Comparison of ENCODE assay signal across 11 mouse cellular contexts in genomic region chr10:52423097-52423496, GRCm38 (mm10). TPM values are rescaled to one million over a fixed set of nuclear protein-coding genes. Genes with fewer than 3 reads are reported as not detected.
DNase-seq lines count a peak whose midpoint lies in the region; ATAC-seq lines count a peak whose summit lies in the region.
"Had no signal": no experiment of that assay in that cellular context is flagged by ENCODE, and none has a peak within 500 bp of the region (broad histone marks: within the 10 kb centered on the region; RNA-seq: fewer than 3 reads in every experiment).

No protein-coding gene starts in this region.

- H3K27me3 ChIP-seq in kidney, embryonic 14.5 days (ENCODE audit: control insufficient read depth, insufficient read depth, low read length): no peaks in the 10 kb centered on the region
- no peaks in the 10 kb centered on the region for H3K27me3 ChIP-seq in hindbrain, embryonic 10.5 days (ENCODE audit: insufficient read depth, poor library complexity, severe bottlenecking)

- WGBS in kidney, embryonic 14.5 days: 91% methylated on average over 2 of the region's 2 CpGs
- WGBS in hindbrain, embryonic 10.5 days: 86% methylated on average over 2 of the region's 2 CpGs

- H3K36me3 ChIP-seq in kidney, embryonic 14.5 days (ENCODE audit: control insufficient read depth, insufficient read depth, low read length): no peaks in the 10 kb centered on the region
- H3K36me3 ChIP-seq in hindbrain, embryonic 10.5 days: peaks cover 7% of the 10 kb centered on the region; the same call in 1 of the 2 replicates

- H3K9ac ChIP-seq in kidney, embryonic 14.5 days (ENCODE audit: low read depth, low read length): no peak overlapping the region

- H3K4me1 ChIP-seq in kidney, embryonic 14.5 days (ENCODE audit: control insufficient read depth, insufficient read depth, low read length): peaks cover 9% of the 10 kb centered on the region
- H3K4me1 ChIP-seq in hindbrain, embryonic 10.5 days (replicated peaks): peaks cover 18% of the 10 kb centered on the region

- H3K4me2 ChIP-seq in kidney, embryonic 14.5 days (replicated peaks; ENCODE audit: low read depth, low read length): no peak overlapping the region

- H3K4me3 ChIP-seq in kidney, embryonic 14.5 days (ENCODE audit: low read length): no peak overlapping the region
- H3K4me3 ChIP-seq in hindbrain, embryonic 10.5 days: no peak overlapping the region
- H3K4me3 ChIP-seq: erythroblast, embryonic 14.5 days; myocyte had no signal

- no peak for ATAC-seq in kidney, embryonic 14.5 days (ENCODE audit: low FRiP score, low TSS enrichment)

- H3K27ac ChIP-seq in kidney, embryonic 14.5 days (ENCODE audit: low read depth, low read length): no peak overlapping the region
- no peak overlapping the region for H3K27ac ChIP-seq in hindbrain, embryonic 10.5 days

- intact Hi-C loops in left cerebral cortex, postnatal 10 days (cut with DNase I): no loop called here

- DNase-seq in kidney, postnatal 10 days: peak; percentile 28
- peak; percentile 47 for DNase-seq in CD4-positive, CD25-positive, alpha-beta regulatory T cell, adult 2 months (ENCODE audit: low read depth, low spot score)
- DNase-seq in R1 (ENCODE audit: low read depth, low spot score): peak; percentile 45
- DNase-seq in lung, postnatal 36 days: peak; percentile 49
- DNase-seq in hindbrain, embryonic 10.5 days (ENCODE audit: low spot score): no peak
- no peak for DNase-seq in left cerebral cortex, postnatal 10 days (ENCODE audit: extremely low spot score in 1 of 2, low spot score in 2 of 2)
- DNase-seq in adrenal gland, adult 2 months: no peak
- DNase-seq: heart, postnatal 4 days had no signal

- no peaks in the 10 kb centered on the region for H3K9me3 ChIP-seq in kidney, embryonic 14.5 days (ENCODE audit: control insufficient read depth, low read length)
- no peaks in the 10 kb centered on the region for H3K9me3 ChIP-seq in hindbrain, embryonic 10.5 days

RNA-seq across cellular contexts. Expression of gene Nus1, which starts 5.8 kb away (rescaled TPM):
- polyA plus RNA-seq in kidney, embryonic 14.5 days (2014; fragmentation: Nextera tagmentation; extraction: Ambion mirVana): 17.2 and 18.5 TPM in 2 replicates
- polyA plus RNA-seq in hindbrain, embryonic 10.5 days (2016; fragmentation: Nextera tagmentation; extraction: Ambion mirVana): 11.0 and 13.5 TPM in 2 replicates
- 10 to 100 TPM; 61.9 to 65.2 TPM for total RNA-seq in left cerebral cortex, postnatal 10 days (2021)
- total RNA-seq in adrenal gland, adult 2 months (2021): 10 to 100 TPM; 46.0 to 62.7 TPM
- 33.4 and 34.5 TPM in 2 replicates for polyA plus RNA-seq in adrenal gland, adult 2 months (2012; rRNA removed)

RNA-seq across cellular contexts. Expression of gene Nepn, which starts 34.3 kb away (rescaled TPM):
- not detected in 2 replicates for polyA plus RNA-seq in kidney, embryonic 14.5 days (2014; fragmentation: Nextera tagmentation; extraction: Ambion mirVana)
- not detected in 2 replicates for polyA plus RNA-seq in hindbrain, embryonic 10.5 days (2016; fragmentation: Nextera tagmentation; extraction: Ambion mirVana)
- not detected for total RNA-seq in left cerebral cortex, postnatal 10 days (2021)
- under 1 TPM in 1 of 2 experiments, not detected in 1; 0.23 TPM for total RNA-seq in adrenal gland, adult 2 months (2021)
- polyA plus RNA-seq in adrenal gland, adult 2 months (2012; rRNA removed): 0.38 and 0.39 TPM in 2 replicates
- polyA plus RNA-seq: erythroblast, embryonic 14.5 days had no signal

RNA-seq across cellular contexts. Expression of gene Gopc, which starts 41.2 kb away (rescaled TPM):
- 10.4 and 19.0 TPM in 2 replicates for polyA plus RNA-seq in kidney, embryonic 14.5 days (2014; fragmentation: Nextera tagmentation; extraction: Ambion mirVana)
- polyA plus RNA-seq in hindbrain, embryonic 10.5 days (2016; fragmentation: Nextera tagmentation; extraction: Ambion mirVana): 17.7 and 18.0 TPM in 2 replicates
- total RNA-seq in left cerebral cortex, postnatal 10 days (2021): 10 to 100 TPM; 59.2 to 61.9 TPM
- total RNA-seq in adrenal gland, adult 2 months (2021): 10 to 100 TPM; 20.8 to 21.7 TPM
- 2.9 and 4.5 TPM in 2 replicates for polyA plus RNA-seq in adrenal gland, adult 2 months (2012; rRNA removed)

Comparison
In these comparisons a context has a peak if more than half of its experiments do, and no peak if none do; other contexts are left out.
1. DNase-seq: peak in kidney, postnatal 10 days (single experiment), CD4-positive, CD25-positive, alpha-beta regulatory T cell, adult 2 months (single experiment), R1 (single experiment) and lung, postnatal 36 days (single experiment); none in hindbrain, embryonic 10.5 days (single experiment), left cerebral cortex, postnatal 10 days (0 of 2) and adrenal gland, adult 2 months (single experiment).